Mouse (Mus musculus) heart, embryonic 16.5 days (tissue): ENCODE measurements around the gene Myo6. TPM values are rescaled to one million over a fixed set of nuclear protein-coding genes. Genes with fewer than 3 reads are reported as not detected.

Source experiments
- ATAC-seq: fragments of 200-750 bp; cut with Nextera tagmentation; replicated peaks from 2 replicates; pipeline ENCODE4 v1.8.0; 2017; ENCODE audit warnings: moderate number of reproducible peaks; ENCODE audit not compliant: insufficient read depth, low FRiP score; ENCODE audit errors: extremely low read depth
- H3K27ac ChIP-seq: fragments of 300-500 bp; sonication (generic); 2 replicates; pipeline ENCODE4 v1.5.1; 2014; ENCODE audit warnings: mild to moderate bottlenecking, low read length, control low read depth, moderate library complexity
- H3K27me3 ChIP-seq: fragments of 300-500 bp; sonication (generic); 2 replicates; pipeline ENCODE4 v1.6.1; 2014; ENCODE audit warnings: low read length, mixed read lengths; ENCODE audit not compliant: control insufficient read depth, insufficient read depth
- H3K36me3 ChIP-seq: fragments of 300-500 bp; sonication (generic); 2 replicates; pipeline ENCODE4 v1.6.1; 2014; ENCODE audit not compliant: control insufficient read depth, insufficient read depth
- H3K4me1 ChIP-seq: fragments of 300-500 bp; sonication (generic); 2 replicates; pipeline ENCODE4 v1.6.1; 2014; ENCODE audit warnings: low read length, mixed read lengths; ENCODE audit not compliant: control insufficient read depth, insufficient read depth
- H3K4me2 ChIP-seq: fragments of 300-500 bp; sonication (generic); 2 replicates; pipeline ENCODE4 v1.6.1; 2014; ENCODE audit warnings: low read depth, mild to moderate bottlenecking, control low read depth, low read length
- H3K4me3 ChIP-seq: fragments of 300-500 bp; sonication (generic); 2 replicates; pipeline ENCODE4 v1.5.1; 2014; ENCODE audit warnings: mild to moderate bottlenecking, control low read depth, low read length
- H3K9ac ChIP-seq: fragments of 300-500 bp; sonication (generic); 2 replicates; pipeline ENCODE4 v1.6.1; 2014; ENCODE audit warnings: low read length, control low read depth
- H3K9me3 ChIP-seq: fragments of 300-500 bp; sonication (generic); replicated peaks from 2 replicates; pipeline ENCODE4 v1.6.1; 2016; ENCODE audit warnings: low read length; ENCODE audit not compliant: control insufficient read depth
- WGBS: fragments of 180-500 bp; shearing (Covaris S2); extraction: QIAGEN DNeasy Blood & Tissue Kit; methylation state at CpG from one replicate; pipeline ENCODE4 v1.1.7; 2014; 5-methylcytosine and 5-hydroxymethylcytosine counted together
- polyA plus RNA-seq: library from polyadenylated mRNA; unstranded; fragments of >200 nt; fragmentation: Nextera tagmentation; extraction: Ambion mirVana; gene quantifications from 2 replicates; pipeline ENCODE4 v1.2.1, GENCODE M21; 2015

The Myo6 gene
- polyA plus RNA-seq, 1 experiment from 2014 or later: 10.0 TPM

GRCm38 (mm10) chr9:80266507-80266906 is 101.7 kb downstream of the Myo6 start:
- Histone ChIP-seq H3K9me3 (no peaks in the 10 kb centered on the region), H3K27me3 (no peaks in the 10 kb centered on the region), H3K27ac (no peak overlapping the region), H3K4me3 (no peak overlapping the region), H3K4me1 (peaks cover 5% of the 10 kb centered on the region; the same call in 1 of the 2 replicates), H3K4me2 (no peak overlapping the region), H3K36me3 (peaks cover 8% of the 10 kb centered on the region), H3K9ac (no peak overlapping the region)
- 74% methylated on average over 7 of the region's 7 CpGs for WGBS
- ATAC-seq: 0 out of 2 replicates have a peak, but pooled peaks have one; percentile 32

GRCm38 (mm10) chr9:80269596-80269995 is 104.8 kb downstream of the Myo6 start:
- Histone ChIP-seq H3K4me2 (no peak overlapping the region), H3K27me3 (no peaks in the 10 kb centered on the region), H3K4me1 (no peaks in the 10 kb centered on the region), H3K4me3 (no peak overlapping the region), H3K9ac (no peak overlapping the region), H3K27ac (no peak overlapping the region), H3K36me3 (peaks cover 13% of the 10 kb centered on the region), H3K9me3 (no peaks in the 10 kb centered on the region)
- no peak for ATAC-seq
- 43% methylated on average over 8 of the region's 8 CpGs for WGBS

GRCm38 (mm10) chr9:80272951-80273350 is 108.1 kb downstream of the Myo6 start:
- H3K4me2 ChIP-seq: no peak overlapping the region
- no peaks in the 10 kb centered on the region for H3K4me1 ChIP-seq
- H3K27ac ChIP-seq: no peak overlapping the region
- no peaks in the 10 kb centered on the region for H3K9me3 ChIP-seq
- H3K4me3 ChIP-seq: no peak overlapping the region
- peaks cover 16% of the 10 kb centered on the region for H3K36me3 ChIP-seq
- no peak overlapping the region for H3K9ac ChIP-seq
- ATAC-seq: no peak
- whole genome bisulfite sequencing: 95% methylated on average over 1 of the region's 1 CpGs
- no peaks in the 10 kb centered on the region for H3K27me3 ChIP-seq

GRCm38 (mm10) chr9:80275053-80275771 is 110.4 kb downstream of the Myo6 start:
- no peaks in the 10 kb centered on the region for H3K9me3 ChIP-seq
- no peaks in the 10 kb centered on the region for H3K27me3 ChIP-seq
- no peaks in the 10 kb centered on the region for H3K4me1 ChIP-seq
- H3K27ac ChIP-seq: no peak overlapping the region
- no peak overlapping the region for H3K4me2 ChIP-seq
- H3K4me3 ChIP-seq: no peak overlapping the region
- peaks cover 16% of the 10 kb centered on the region for H3K36me3 ChIP-seq
- no peak for ATAC-seq
- WGBS: 75% methylated on average over 8 of the region's 8 CpGs
- no peak overlapping the region for H3K9ac ChIP-seq

- Histone ChIP-seq H3K27me3 (no peaks in the 10 kb centered on the region), H3K9ac (no peak overlapping the region), H3K27ac (no peak overlapping the region), H3K9me3 (no peaks in the 10 kb centered on the region), H3K4me2 (no peak overlapping the region), H3K36me3 (peaks cover 12% of the 10 kb centered on the region), H3K4me3 (no peak overlapping the region), H3K4me1 (no peaks in the 10 kb centered on the region)
- no peak for ATAC-seq
- WGBS: 76% methylated on average over 1 of the region's 1 CpGs
Observed at GRCm38 (mm10) chr9:80275772-80276134, 110.9 kb downstream of the Myo6 start.

GRCm38 (mm10) chr9:80277157-80277556 is 112.3 kb downstream of the Myo6 start:
- ATAC-seq: no peak; the same call in 1 of the 2 replicates
- Histone ChIP-seq H3K27me3 (no peaks in the 10 kb centered on the region), H3K36me3 (peaks cover 12% of the 10 kb centered on the region), H3K4me1 (no peaks in the 10 kb centered on the region), H3K4me2 (no peak overlapping the region), H3K27ac (no peak overlapping the region), H3K9ac (no peak overlapping the region), H3K4me3 (no peak overlapping the region), H3K9me3 (no peaks in the 10 kb centered on the region)
- WGBS: 45% methylated on average over 2 of the region's 2 CpGs

- H3K4me1 ChIP-seq: no peaks in the 10 kb centered on the region
- WGBS: 49% methylated on average over 6 of the region's 6 CpGs
- no peaks in the 10 kb centered on the region for H3K27me3 ChIP-seq
- H3K9ac ChIP-seq: no peak overlapping the region
- H3K27ac ChIP-seq: no peak overlapping the region
- no peaks in the 10 kb centered on the region for H3K9me3 ChIP-seq
- H3K36me3 ChIP-seq: peaks cover 12% of the 10 kb centered on the region
- H3K4me3 ChIP-seq: no peak overlapping the region
- ATAC-seq: no peak
- no peak overlapping the region for H3K4me2 ChIP-seq
Observed at GRCm38 (mm10) chr9:80277770-80278169, 112.9 kb downstream of the Myo6 start.

- Histone ChIP-seq H3K27me3 (no peaks in the 10 kb centered on the region), H3K9ac (no peak overlapping the region), H3K27ac (no peak overlapping the region), H3K36me3 (peaks cover 16% of the 10 kb centered on the region), H3K4me3 (no peak overlapping the region), H3K4me1 (no peaks in the 10 kb centered on the region), H3K9me3 (peaks cover 6% of the 10 kb centered on the region; the same call in 1 of the 2 replicates), H3K4me2 (no peak overlapping the region)
- WGBS: 95% methylated on average over 1 of the region's 1 CpGs
- ATAC-seq: no peak
Observed at GRCm38 (mm10) chr9:80280724-80281123, 115.9 kb downstream of the Myo6 start.

GRCm38 (mm10) chr9:80282426-80282825 is 117.6 kb downstream of the Myo6 start:
- no peak for ATAC-seq
- 90% methylated on average over 3 of the region's 3 CpGs for WGBS

More at GRCm38 (mm10) chr9:80282426-80282825, 117.6 kb downstream of the Myo6 start:
- Histone ChIP-seq H3K9ac (no peak overlapping the region), H3K4me2 (no peak overlapping the region), H3K4me3 (no peak overlapping the region), H3K9me3 (peaks cover 6% of the 10 kb centered on the region; the same call in 1 of the 2 replicates), H3K36me3 (peaks cover 11% of the 10 kb centered on the region), H3K27ac (no peak overlapping the region), H3K4me1 (no peaks in the 10 kb centered on the region), H3K27me3 (no peaks in the 10 kb centered on the region)
